Mouse (Mus musculus) C2C12 (cell line): ENCODE measurements around the gene Mobp.

ENCODE experiments used
- CTCF ChIP-seq: IDR thresholded peaks from one replicate; pipeline ENCODE4 v1.5.1; 2011; ENCODE audit not compliant: control insufficient read depth, insufficient read depth, insufficient read length
- FOSL1 ChIP-seq: IDR thresholded peaks from one replicate; pipeline ENCODE4 v1.8.0; 2011; ENCODE audit warnings: mild to moderate bottlenecking, low read length; ENCODE audit not compliant: poor library complexity, insufficient read depth, severe bottlenecking
- MAX ChIP-seq: IDR thresholded peaks from one replicate; pipeline ENCODE4 v1.6.1; 2011; ENCODE audit warnings: mild to moderate bottlenecking, control low read depth
- MYOD1 ChIP-seq: IDR thresholded peaks from one replicate; pipeline ENCODE4 v1.6.1; 2011; ENCODE audit warnings: low read depth; ENCODE audit not compliant: control insufficient read depth, insufficient read length
- MYOG ChIP-seq: IDR thresholded peaks from one replicate; pipeline ENCODE4 v1.6.1; 2011; ENCODE audit not compliant: control insufficient read depth, insufficient read length; ENCODE audit errors: extremely low read depth

DNA sequence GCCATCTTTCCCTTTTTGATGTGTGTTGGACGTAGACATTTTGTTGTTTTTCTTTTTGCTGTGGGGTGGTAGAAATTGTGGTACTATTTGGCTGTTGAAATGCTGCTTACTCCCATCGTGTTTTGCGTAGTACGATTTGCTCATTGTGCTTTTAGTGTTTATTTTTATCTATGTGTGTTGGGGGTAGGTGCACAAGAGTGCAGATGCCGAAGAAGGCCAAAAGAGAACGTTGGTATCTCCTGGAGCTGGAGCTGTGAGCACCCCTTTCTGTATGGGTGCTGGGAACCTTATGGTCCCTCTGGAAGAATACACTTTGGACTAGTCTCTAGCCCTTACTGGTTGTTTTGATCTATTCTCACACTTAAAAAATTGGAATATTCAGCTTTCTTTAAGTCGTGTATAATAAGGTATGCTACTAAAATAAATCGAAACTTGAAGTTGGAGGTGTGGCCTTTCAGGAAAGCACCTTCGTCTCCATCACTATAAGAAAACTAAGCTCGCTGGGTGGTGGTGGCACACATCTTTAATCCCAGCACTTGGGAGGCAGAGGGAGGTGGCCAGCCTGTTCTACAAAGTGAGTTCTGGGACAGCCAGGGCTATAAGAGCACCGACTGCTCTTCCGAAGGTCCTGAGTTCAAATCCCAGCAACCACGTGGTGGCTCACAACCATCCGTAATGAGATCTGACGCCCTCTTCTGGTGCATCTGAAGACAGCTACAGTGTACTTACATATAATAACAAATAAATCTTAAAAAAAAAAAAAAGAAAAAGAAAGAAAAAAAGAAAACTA, 38.2 kb upstream of the Mobp start:
- no peak for TF ChIP-seq CTCF
- no peak for TF ChIP-seq FOSL1
- TF ChIP-seq MAX = no peak
- no peak for TF ChIP-seq MYOD1
- no peak for TF ChIP-seq MYOG
